Comparison of ENCODE assay signal across 8 mouse cellular contexts in genomic region chr3:59059022-59059541, GRCm38 (mm10). TPM values are rescaled to one million over a fixed set of nuclear protein-coding genes. Genes with fewer than 3 reads are reported as not detected.
DNase-seq lines count a peak whose midpoint lies in the region; ATAC-seq and TF ChIP-seq lines count a peak whose summit lies in the region.

No protein-coding gene starts in this region.

- peak; percentile 73 for ATAC-seq in embryonic facial prominence, embryonic 15.5 days (ENCODE audit: insufficient number of reproducible peaks, low FRiP score, low TSS enrichment, low read depth)
- peak; percentile 85 for ATAC-seq in kidney, embryonic 14.5 days (ENCODE audit: low FRiP score, low TSS enrichment)
- ATAC-seq in limb, embryonic 13.5 days (ENCODE audit: low FRiP score, low read depth), result peak; percentile 85
- peak; percentile 96 for ATAC-seq in midbrain, embryonic 16.5 days

- H3K9ac ChIP-seq in embryonic facial prominence, embryonic 15.5 days, result no peak overlapping the region
- no peak overlapping the region for H3K9ac ChIP-seq in kidney, embryonic 14.5 days (ENCODE audit: low read depth, low read length)
- H3K9ac ChIP-seq in limb, embryonic 13.5 days, result no peak overlapping the region
- no peak overlapping the region for H3K9ac ChIP-seq in midbrain, embryonic 16.5 days (ENCODE audit: low read depth, low read length)

- H3K4me3 ChIP-seq in bone marrow, adult 2 months (replicated peaks; ENCODE audit: control insufficient read depth, low read depth, low read length), result no peak overlapping the region
- no peak overlapping the region for H3K4me3 ChIP-seq in embryonic facial prominence, embryonic 15.5 days (replicated peaks)
- H3K4me3 ChIP-seq in heart, embryonic 10.5 days, result peak overlapping the region; percentile 44
- no peak overlapping the region for H3K4me3 ChIP-seq in kidney, embryonic 14.5 days (ENCODE audit: low read length)
- no peak overlapping the region for H3K4me3 ChIP-seq in limb, embryonic 13.5 days
- H3K4me3 ChIP-seq in midbrain, embryonic 16.5 days (ENCODE audit: low read depth, low read length), result no peak overlapping the region

- peaks cover 1% of the 10 kb centered on the region; the same call in 1 of the 2 replicates for H3K4me1 ChIP-seq in bone marrow, adult 2 months (ENCODE audit: control insufficient read depth, insufficient read depth, low read length)
- H3K4me1 ChIP-seq in embryonic facial prominence, embryonic 15.5 days, result peaks cover 4% of the 10 kb centered on the region; the same call in 1 of the 2 replicates
- peaks cover 18% of the 10 kb centered on the region for H3K4me1 ChIP-seq in heart, embryonic 10.5 days
- H3K4me1 ChIP-seq in kidney, embryonic 14.5 days (ENCODE audit: control insufficient read depth, insufficient read depth, low read length), result 0 out of 2 replicates have a peak, but pooled peaks cover 3% of the 10 kb centered on the region
- H3K4me1 ChIP-seq in limb, embryonic 13.5 days, result 0 out of 2 replicates have a peak, but pooled peaks cover 6% of the 10 kb centered on the region
- H3K4me1 ChIP-seq in midbrain, embryonic 16.5 days (ENCODE audit: control insufficient read depth, insufficient read depth, low read length), result peaks cover 5% of the 10 kb centered on the region

- 0 out of 2 replicates have a peak overlapping the region, but pooled peaks have one; percentile 15 for H3K4me2 ChIP-seq in embryonic facial prominence, embryonic 15.5 days (replicated peaks)
- H3K4me2 ChIP-seq in kidney, embryonic 14.5 days (replicated peaks; ENCODE audit: low read depth, low read length), result no peak overlapping the region; the same call in 1 of the 2 replicates
- H3K4me2 ChIP-seq in limb, embryonic 13.5 days (replicated peaks), result peak overlapping the region; percentile 31; the same call in 1 of the 2 replicates
- H3K4me2 ChIP-seq in midbrain, embryonic 16.5 days (ENCODE audit: low read length), result peak overlapping the region; percentile 41

- no peak overlapping the region for H3K27ac ChIP-seq in bone marrow, adult 2 months (ENCODE audit: control insufficient read depth, insufficient read depth, low read depth, low read length, poor library complexity)
- H3K27ac ChIP-seq in embryonic facial prominence, embryonic 15.5 days (replicated peaks), result 0 out of 2 replicates have a peak overlapping the region, but pooled peaks have one; percentile 7
- peak overlapping the region; percentile 42; the same call in 1 of the 2 replicates for H3K27ac ChIP-seq in heart, embryonic 10.5 days
- no peak overlapping the region for H3K27ac ChIP-seq in kidney, embryonic 14.5 days (ENCODE audit: low read depth, low read length)
- no peak overlapping the region for H3K27ac ChIP-seq in limb, embryonic 13.5 days
- no peak overlapping the region for H3K27ac ChIP-seq in midbrain, embryonic 16.5 days (ENCODE audit: low read length)

- H3K27me3 ChIP-seq in embryonic facial prominence, embryonic 15.5 days, result no peaks in the 10 kb centered on the region
- no peaks in the 10 kb centered on the region for H3K27me3 ChIP-seq in heart, embryonic 10.5 days (ENCODE audit: insufficient read depth, poor library complexity, severe bottlenecking)
- no peaks in the 10 kb centered on the region for H3K27me3 ChIP-seq in kidney, embryonic 14.5 days (ENCODE audit: control insufficient read depth, insufficient read depth, low read length)
- H3K27me3 ChIP-seq in limb, embryonic 13.5 days, result no peaks in the 10 kb centered on the region
- H3K27me3 ChIP-seq in midbrain, embryonic 16.5 days (ENCODE audit: control insufficient read depth, insufficient read depth, low read depth, low read length), result no peaks in the 10 kb centered on the region
- H3K27me3 ChIP-seq in splenic B cell, adult 2 months (ENCODE audit: control insufficient read depth, insufficient read depth, low read length, poor library complexity, severe bottlenecking), result no peaks in the 10 kb centered on the region

- peak; percentile 76 for DNase-seq in CD4-positive, CD25-positive, alpha-beta regulatory T cell, adult 2 months (ENCODE audit: low read depth, low spot score)
- peak; percentile 84 for DNase-seq in heart, embryonic 10.5 days (ENCODE audit: low spot score)
- peak; percentile 83 for DNase-seq in splenic B cell, adult 2 months (ENCODE audit: low read depth, low spot score)

- TF ChIP-seq POLR2A in bone marrow, adult 2 months (IDR thresholded peaks at IDR 0.05; ENCODE audit: borderline replicate concordance, control insufficient read depth, low read depth, low read length), result no peak

- no peaks in the 10 kb centered on the region for H3K36me3 ChIP-seq in embryonic facial prominence, embryonic 15.5 days
- H3K36me3 ChIP-seq in heart, embryonic 10.5 days, result 0 out of 2 replicates have a peak, but pooled peaks cover 3% of the 10 kb centered on the region
- H3K36me3 ChIP-seq in kidney, embryonic 14.5 days (ENCODE audit: control insufficient read depth, insufficient read depth, low read length), result no peaks in the 10 kb centered on the region
- H3K36me3 ChIP-seq in limb, embryonic 13.5 days, result no peaks in the 10 kb centered on the region
- H3K36me3 ChIP-seq in midbrain, embryonic 16.5 days (ENCODE audit: control insufficient read depth, insufficient read depth, low read length), result no peaks in the 10 kb centered on the region
- H3K36me3 ChIP-seq in splenic B cell, adult 2 months (ENCODE audit: control insufficient read depth, insufficient read depth, low read length, poor library complexity, severe bottlenecking), result no peaks in the 10 kb centered on the region

- under 1% methylated on average over 7 of the region's 7 CpGs for WGBS in bone marrow, adult 2 months
- whole genome bisulfite sequencing in embryonic facial prominence, embryonic 15.5 days, result 1% methylated on average over 7 of the region's 7 CpGs
- under 1% methylated on average over 7 of the region's 7 CpGs for WGBS in heart, embryonic 10.5 days
- WGBS in kidney, embryonic 14.5 days, result 3% methylated on average over 7 of the region's 7 CpGs
- WGBS in limb, embryonic 13.5 days, result 5% methylated on average over 7 of the region's 7 CpGs
- 2% methylated on average over 7 of the region's 7 CpGs for WGBS in midbrain, embryonic 16.5 days

- TF ChIP-seq CTCF in bone marrow, adult 2 months (IDR thresholded peaks at IDR 0.05; ENCODE audit: control insufficient read depth, insufficient read depth, low read length), result peak; percentile 64

- no peaks in the 10 kb centered on the region for H3K9me3 ChIP-seq in embryonic facial prominence, embryonic 15.5 days (replicated peaks)
- H3K9me3 ChIP-seq in heart, embryonic 10.5 days, result no peaks in the 10 kb centered on the region
- H3K9me3 ChIP-seq in kidney, embryonic 14.5 days (ENCODE audit: control insufficient read depth, low read length), result no peaks in the 10 kb centered on the region
- H3K9me3 ChIP-seq in limb, embryonic 13.5 days, result no peaks in the 10 kb centered on the region
- H3K9me3 ChIP-seq in midbrain, embryonic 16.5 days (replicated peaks; ENCODE audit: control insufficient read depth, low read length, poor library complexity, severe bottlenecking), result no peaks in the 10 kb centered on the region

RNA-seq across cellular contexts. Expression of gene Gpr171, which starts 42.5 kb away (rescaled TPM):
- polyA plus RNA-seq in bone marrow, adult 2 months (2011; ENCODE audit: insufficient read depth, insufficient read length, low replicate concordance, missing spikeins), result 2.6 and 5.0 TPM in 2 replicates
- polyA plus RNA-seq in embryonic facial prominence, embryonic 15.5 days (2015; fragmentation: Nextera tagmentation; extraction: Ambion mirVana), result 1.7 and 1.9 TPM in 2 replicates
- 0.89 and 1.7 TPM in 2 replicates for polyA plus RNA-seq in heart, embryonic 10.5 days (2016; fragmentation: Nextera tagmentation; extraction: Ambion mirVana)
- polyA plus RNA-seq in kidney, embryonic 14.5 days (2014; fragmentation: Nextera tagmentation; extraction: Ambion mirVana), result 0.58 and 1.3 TPM in 2 replicates
- polyA plus RNA-seq in limb, embryonic 13.5 days (2015; fragmentation: Nextera tagmentation; extraction: Ambion mirVana), result 1.2 and 1.5 TPM in 2 replicates
- polyA plus RNA-seq in midbrain, embryonic 16.5 days (2015; fragmentation: Nextera tagmentation; extraction: Ambion mirVana), result 1.2 and 1.5 TPM in 2 replicates

RNA-seq across cellular contexts. Expression of gene Med12l, which starts 53.5 kb away (rescaled TPM):
- 4.7 and 6.5 TPM in 2 replicates for polyA plus RNA-seq in bone marrow, adult 2 months (2011; ENCODE audit: insufficient read depth, insufficient read length, low replicate concordance, missing spikeins)
- 3.0 and 3.1 TPM in 2 replicates for polyA plus RNA-seq in embryonic facial prominence, embryonic 15.5 days (2015; fragmentation: Nextera tagmentation; extraction: Ambion mirVana)
- 4.3 and 4.5 TPM in 2 replicates for polyA plus RNA-seq in heart, embryonic 10.5 days (2016; fragmentation: Nextera tagmentation; extraction: Ambion mirVana)
- polyA plus RNA-seq in kidney, embryonic 14.5 days (2014; fragmentation: Nextera tagmentation; extraction: Ambion mirVana), result 2.2 and 4.1 TPM in 2 replicates
- 1.8 and 1.9 TPM in 2 replicates for polyA plus RNA-seq in limb, embryonic 13.5 days (2015; fragmentation: Nextera tagmentation; extraction: Ambion mirVana)
- polyA plus RNA-seq in midbrain, embryonic 16.5 days (2015; fragmentation: Nextera tagmentation; extraction: Ambion mirVana), result 4.5 and 4.6 TPM in 2 replicates

Comparison
In these comparisons a context has a peak if more than half of its experiments do, and no peak if none do; other contexts are left out.
1. H3K27ac ChIP-seq: peak in embryonic facial prominence, embryonic 15.5 days (single experiment) and heart, embryonic 10.5 days (single experiment); none in bone marrow, adult 2 months (single experiment), kidney, embryonic 14.5 days (single experiment), limb, embryonic 13.5 days (single experiment) and midbrain, embryonic 16.5 days (single experiment).
2. Peak in every context shown above with its lines, with median percentiles within 50 percentile points of each other: DNase-seq and ATAC-seq.